Mouse (Mus musculus) gastrocnemius, adult 18-20 months (tissue): ENCODE data around the gene Cdc6. TPM values are rescaled to one million over a fixed set of nuclear protein-coding genes. Genes with fewer than 3 reads are reported as not detected.
"Not testable (repeated sequence)": the region's sequence is repeated elsewhere in the genome, so short reads cannot be mapped to it uniquely, and the experiment has no call there.

Experiments
- DNase-seq: peaks from one replicate; pipeline ENCODE4 v3.0.0; 2021; ENCODE audit warnings: low spot score
- total RNA-seq, 2 experiments: library from RNA; stranded (reverse); gene quantifications; 2 replicates each; pipeline ENCODE4 v1.2.3; 2021

The Cdc6 gene
- total RNA-seq, 2 experiments from 2014 or later = 0.09 to 0.26 TPM

DNA sequence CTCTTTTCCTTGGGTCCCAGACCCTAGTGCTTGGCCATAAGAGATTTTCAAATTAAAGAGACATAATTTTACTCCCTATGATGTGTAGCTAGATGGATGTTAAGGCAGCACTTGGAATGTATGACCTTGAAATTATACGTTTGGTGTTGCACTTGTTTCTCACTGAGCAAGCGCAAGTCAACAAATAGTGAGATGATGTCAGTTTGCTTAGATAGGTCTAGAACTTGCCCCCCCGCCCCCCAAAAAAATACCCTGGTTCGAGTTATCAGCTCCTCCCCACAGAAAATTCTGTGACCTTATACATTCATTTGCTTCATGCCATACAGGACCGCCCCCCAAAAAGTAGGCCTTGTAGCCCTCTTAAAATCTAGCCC lies 551 bp upstream of the Cdc6 start:
- no peak for DNase-seq

DNA sequence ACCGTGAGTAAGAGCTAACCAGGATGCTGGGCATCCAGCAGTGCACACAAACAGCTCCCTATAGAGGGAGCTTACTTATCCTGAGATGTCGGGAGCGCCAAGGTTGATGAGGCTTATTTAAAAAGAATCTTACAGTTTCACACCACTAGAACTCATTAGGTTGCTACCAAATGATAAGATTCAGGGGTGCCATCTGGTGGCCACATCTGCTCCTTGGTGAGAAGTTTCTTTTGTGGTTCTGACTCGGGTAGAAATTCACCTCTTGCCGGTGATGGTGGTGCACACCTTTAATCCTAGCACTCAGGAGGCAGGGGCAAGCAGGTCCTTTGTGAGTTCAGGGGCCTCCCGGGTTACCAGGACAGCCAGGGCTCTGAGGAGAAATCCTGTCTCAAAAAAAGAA lies 2.1 kb downstream of the Cdc6 start:
- peak; percentile 71 for DNase-seq

DNA sequence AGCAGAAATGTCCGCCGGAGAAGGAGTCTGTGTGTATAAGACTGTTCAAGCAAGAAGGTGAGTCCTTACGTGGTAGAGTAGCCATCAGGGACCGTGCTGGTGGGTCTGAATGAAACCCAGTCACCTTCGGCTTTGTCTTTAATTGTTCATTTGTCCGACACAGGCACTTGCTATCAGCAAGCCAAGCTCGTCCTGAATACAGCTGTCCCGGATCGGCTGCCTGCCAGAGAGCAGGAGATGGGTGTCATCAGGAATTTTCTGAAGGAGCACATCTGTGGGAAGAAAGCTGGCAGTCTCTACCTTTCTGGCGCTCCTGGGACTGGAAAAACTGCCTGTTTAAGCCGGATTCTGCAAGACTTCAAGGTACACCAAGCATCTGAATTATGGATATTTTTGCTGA lies 2.8 kb downstream of the Cdc6 start:
- no peak for DNase-seq

DNA sequence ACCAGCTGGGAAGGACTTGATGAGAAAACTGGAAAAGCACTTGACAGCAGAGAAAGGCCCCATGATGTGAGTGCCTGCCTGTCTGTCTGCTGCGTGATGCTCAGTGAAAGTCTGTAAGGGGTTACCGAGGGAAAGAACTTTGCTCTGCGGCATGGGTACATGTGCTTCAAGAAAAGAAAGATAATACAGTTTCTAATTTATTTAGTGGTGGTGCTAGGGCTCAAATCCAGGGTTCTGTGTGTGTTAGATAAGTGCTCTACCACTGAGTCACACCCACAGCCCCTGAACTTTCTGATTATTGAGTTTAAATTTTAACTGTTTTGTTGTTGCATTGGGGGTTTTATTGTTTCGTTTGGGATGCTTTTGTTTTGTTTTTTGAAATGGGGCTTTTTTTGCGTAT lies 3.9 kb downstream of the Cdc6 start:
- DNase-seq = no peak

DNA sequence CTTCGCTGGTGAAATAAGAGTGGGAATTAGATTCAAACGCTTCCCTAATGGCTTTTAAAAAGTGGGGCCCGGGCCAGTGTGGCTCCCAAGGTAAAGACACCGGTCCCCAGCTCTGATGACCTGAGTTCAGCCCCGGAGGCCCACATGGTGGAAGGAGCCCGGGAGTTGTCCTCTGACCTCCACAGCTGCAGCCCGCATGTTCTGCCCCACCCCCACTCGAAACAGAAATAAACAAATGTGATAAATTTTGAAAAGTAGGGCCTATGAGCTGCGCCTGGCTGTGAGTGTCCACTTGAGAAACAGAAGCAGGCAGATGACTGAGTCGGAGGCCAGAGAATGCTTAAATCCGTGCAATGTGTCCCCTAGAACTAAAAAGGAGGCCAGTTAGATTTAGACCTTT lies 6.6 kb downstream of the Cdc6 start:
- no peak for DNase-seq

DNA sequence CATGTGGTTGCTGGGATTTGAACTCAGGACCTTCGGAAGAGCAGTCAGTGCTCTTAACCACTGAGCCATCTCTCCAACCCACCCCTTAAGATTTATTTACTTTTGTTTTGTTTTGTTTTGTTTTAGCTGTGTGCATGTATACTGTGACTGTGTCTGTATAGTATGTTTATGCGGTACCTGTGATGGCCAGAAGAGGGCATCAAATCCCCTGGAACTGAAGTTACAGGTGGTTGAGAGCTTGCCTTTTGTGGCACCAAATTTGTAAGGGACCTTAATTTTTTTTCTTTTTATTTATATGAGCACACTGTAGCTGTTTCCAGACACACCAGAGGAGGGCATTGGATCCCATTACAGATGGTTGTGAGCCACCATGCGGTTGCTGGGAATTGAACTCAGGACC lies 8.8 kb downstream of the Cdc6 start:
- not testable (repeated sequence) for DNase-seq

DNA sequence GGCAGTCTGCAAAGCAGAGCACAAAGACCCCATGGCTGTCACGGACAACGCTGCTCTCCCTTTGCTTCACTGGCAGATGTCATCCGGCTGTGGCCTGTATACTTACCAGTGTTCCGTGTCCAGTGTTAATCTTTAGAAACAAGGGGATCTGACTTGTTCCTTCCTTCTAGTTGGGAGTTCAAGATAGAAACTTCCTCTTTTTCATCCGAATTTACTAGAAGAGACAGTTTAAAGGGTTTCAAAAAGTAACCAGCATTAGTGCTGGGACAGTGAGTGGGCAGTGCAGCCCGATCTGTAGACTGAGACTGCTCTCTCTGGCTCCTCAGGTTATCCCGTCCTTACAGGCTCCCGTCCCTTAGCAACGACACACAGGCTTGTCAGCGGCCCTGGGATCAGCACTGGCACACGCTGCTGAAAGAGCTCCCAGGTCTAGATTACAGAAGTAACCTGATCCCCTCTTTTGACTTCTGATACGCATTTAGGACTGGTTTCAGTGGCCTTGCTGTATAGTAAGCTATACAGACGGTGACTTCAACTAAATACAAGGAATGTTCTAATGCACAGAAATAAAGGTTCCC lies 9.9 kb downstream of the Cdc6 start:
- DNase-seq = no peak

DNA sequence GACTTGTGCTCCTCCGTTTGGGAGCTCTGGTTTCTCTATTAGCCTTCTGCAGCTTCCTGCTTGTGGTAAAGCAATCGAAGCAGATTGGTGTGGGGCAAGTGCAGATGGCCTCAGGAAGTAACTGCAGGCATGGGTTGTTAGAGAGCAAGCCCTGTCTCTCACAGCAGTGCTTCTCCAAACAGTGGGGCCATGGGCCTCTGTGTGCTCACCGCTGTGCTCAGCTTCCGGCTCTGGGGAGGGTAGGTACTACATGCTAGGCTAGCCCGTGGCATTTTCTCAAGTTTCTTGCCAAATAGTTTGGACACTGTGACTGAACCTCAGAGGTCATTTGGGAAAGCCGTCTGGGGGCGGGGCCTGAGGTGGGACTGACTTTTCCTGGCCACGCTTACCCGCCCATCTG lies 10.6 kb downstream of the Cdc6 start:
- peak; percentile 73 for DNase-seq

DNA sequence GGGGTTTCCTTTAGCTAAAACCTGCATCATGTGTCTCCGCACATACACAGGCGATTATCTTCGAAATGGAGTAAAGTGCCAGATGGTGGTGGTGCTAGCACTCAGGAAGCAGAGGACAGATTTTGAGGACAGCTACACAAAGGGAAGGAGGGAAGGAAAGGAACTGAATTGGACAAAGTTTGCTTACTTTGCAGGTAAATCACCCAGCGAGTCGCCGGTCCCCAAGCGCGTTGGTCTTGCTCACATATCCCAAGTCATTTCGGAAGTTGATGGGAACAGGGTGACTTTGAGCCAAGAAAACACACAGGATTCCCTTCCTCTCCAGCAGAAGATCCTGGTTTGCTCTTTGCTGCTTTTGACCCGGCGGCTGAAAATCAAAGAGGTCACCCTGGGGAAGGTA lies 11.4 kb downstream of the Cdc6 start:
- no peak for DNase-seq

DNA sequence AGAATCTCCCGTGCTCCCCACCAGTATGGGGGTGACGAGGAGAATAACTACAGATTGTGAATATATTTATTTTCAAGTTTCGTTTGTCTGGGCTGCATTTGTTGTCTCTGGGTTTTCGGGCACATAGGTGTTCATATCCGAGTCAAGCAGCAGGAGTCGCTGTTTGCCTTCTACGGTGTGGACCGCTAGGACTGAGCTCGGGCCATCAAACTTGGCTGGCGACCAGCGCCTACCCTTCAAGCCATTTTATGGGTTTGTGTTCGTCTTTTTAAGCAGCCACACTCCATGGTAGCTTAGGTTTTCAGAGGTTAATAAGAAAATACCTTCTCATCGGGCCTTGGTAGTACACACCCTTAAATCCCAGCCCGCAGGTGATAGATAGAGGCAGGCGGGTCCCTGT lies 14.2 kb downstream of the Cdc6 start:
- not testable (repeated sequence) for DNase-seq

DNA sequence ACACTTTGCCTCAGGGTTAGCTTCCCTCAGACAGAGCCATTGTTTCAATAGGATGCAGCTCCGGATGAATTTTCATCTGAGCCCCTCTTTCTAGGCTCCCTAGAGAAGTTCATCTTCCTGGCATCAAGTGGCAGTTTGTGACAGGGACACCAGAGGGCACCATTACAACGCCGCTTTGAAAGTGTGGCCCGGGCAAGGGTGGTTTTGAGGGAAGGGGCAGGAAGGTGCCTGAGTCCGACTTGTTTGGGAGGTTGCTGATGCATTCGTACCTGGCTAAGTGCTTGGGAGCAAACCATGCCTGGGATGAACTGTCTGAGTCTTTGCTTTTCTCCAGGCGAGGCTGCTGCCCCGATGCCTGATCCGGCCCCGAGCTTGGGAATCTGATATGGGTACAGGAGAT lies 14.7 kb downstream of the Cdc6 start:
- peak; percentile 70 for DNase-seq

DNA sequence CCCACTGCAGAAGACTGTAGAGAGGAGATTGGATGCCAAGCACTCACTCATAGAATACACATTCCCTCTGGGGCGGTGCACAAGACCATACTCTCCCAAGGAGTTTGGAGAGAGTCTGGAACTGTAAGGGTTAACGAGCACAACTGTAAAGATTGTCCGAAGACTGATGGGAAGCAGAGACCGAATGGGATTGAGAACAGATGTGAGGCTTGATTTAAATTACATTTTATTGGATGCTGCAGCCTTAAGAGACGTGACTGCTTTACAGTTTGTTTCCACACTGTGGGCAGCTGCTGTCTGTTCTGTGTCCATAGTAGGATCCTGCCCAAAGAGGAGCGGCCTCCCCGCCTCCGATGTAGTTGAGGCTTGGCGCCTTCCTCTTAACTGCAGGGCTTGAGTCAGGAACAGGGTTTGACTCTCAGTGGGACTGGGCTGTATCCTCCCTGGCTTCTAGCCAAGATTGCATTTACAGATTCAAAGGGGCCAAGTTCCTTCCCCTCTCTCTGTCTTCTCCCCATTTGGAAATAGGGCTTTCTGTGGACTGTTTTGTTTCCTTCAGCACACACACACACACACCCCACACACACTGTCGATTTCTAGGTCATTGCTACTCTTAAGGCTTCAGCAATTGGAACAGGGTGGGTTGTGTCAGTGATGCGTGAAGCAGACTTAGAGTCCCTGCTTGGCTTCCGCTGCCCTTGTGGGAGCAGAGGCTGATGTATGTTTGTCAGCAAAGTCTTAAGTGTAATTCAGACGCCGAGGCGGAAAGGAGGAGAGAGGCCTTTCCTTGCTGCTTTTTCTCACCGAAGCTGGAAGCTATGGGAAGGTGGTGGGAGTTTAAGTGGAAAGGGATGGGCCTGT lies 15.5 kb downstream of the Cdc6 start:
- DNase-seq = not testable (repeated sequence)

DNA sequence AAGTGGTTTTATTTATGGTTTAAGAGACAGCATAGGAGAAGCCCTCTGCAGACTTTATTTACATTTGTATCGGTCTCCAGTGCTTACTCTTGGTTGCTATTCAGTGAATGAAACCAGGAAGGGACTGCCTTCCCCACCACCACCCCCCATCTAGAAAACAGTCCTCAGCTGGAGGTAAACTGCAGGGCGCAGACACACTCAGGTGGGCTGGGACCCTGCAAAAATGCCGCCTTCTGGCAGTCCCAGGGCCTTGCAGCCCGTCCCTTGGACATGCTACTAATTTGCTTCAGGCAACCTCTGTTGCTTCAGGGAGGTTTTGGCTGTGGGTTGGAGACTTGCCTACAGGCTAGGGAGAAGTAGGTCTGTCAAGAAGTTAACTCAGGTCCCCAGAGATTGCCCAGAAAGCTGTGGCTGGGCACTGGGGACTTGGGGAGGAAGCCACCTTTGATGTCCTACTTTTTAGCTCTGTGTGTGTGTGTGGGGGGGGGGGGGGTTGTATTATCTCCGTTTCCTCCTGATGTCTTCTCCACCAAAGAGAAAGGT lies 17.1 kb downstream of the Cdc6 start:
- no peak for DNase-seq

DNA sequence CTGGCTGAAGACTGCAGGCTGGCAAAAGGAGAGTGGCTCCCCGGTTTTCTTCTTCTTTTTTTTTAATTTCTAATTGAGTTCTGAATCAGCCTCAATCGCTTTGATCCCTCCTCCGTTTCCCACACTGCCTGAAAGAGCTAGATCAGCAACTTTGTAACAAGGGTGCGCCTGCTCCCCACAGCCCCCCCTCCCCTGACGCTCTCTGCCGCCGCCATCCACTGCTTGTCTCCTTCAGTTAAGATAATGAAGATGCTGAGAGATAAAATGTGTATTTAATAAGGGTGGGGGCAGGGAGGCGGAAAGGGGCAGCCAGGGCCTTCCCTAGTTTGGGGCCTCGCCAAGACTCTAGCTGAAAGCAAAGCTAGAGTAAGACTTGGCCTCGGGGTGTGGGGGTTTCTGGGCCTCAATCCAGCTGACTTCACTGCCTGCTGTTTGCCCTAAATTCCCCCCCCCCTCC lies 17.7 kb downstream of the Cdc6 start:
- DNase-seq = no peak

DNA sequence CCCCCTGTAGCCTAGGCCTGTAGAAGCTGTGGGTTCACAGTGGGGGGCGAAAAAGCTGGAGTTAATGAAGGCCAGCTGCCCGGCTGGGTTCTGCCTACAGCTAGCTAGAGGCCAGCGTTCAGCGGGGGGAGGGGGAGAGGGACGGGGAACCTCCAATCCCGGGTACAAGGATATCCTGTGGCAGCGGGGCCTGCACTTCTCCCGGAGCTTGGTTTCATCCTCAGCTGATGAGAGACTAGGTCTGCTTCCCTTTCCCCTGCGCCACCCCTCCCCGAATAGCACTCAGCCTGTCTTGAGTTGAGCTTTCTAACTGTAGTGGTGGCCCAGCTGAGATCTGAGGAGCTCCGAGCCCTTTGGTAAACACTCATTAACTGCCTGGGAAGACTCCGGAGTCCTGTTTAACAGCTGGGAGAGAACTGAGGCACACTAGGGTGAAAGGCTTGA lies 18.3 kb downstream of the Cdc6 start:
- DNase-seq = no peak

DNA sequence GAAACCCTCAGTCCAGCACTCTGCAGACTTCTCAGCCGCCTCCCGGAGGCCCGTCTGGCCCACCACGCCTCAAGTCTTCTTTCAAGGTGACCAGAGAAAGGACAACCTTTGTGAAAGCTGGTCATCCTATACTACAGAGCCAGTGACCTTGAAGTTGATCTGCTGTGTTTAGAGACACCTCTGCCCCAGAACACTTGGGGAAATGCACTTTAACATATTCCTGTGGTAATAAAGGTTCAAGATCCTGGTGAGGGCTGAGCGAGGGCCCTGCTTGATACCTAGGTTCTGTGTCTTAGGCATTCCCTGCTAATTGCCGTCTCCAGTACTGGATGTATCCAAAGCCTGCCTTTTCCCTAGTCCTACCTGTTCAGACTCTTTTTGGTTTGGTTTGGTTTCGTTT lies 19.0 kb downstream of the Cdc6 start:
- no peak for DNase-seq

DNA sequence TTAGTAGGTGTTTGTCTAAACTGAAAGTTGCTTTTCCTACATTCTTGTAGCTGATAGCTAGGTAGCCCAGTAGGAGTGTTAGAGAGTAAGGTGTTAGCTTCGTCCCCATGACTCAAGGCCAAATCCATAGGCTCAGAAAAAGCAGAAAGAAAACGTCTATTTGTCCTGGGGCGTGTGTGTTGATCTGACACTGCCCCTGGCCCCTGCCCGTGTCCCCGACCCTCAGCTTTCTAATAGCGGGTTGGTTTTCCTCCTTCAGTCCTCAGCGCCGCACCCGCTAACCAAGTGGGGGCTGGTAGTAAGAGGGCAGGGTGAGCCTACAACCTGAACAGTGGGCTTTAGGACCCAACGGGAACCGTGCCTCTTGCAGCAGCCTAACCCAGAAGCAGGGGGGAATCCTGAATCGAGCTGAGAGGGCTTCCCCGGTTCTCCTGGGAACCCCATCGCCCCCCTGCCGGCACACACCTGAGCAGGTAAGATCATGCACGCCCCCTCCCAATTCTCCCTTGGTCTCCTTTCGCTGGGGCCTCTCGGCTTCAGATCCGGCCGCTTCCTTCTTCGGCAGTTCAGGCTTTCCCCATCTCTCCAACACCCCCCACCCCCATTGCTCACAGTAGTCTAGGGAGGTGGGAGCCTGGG lies 20.0 kb downstream of the Cdc6 start, which contains the start of gene Rara:
Gene Rara (plus strand): TSS at position 381 of the 639 bp plus-strand sequence.
- no peak for DNase-seq

DNA sequence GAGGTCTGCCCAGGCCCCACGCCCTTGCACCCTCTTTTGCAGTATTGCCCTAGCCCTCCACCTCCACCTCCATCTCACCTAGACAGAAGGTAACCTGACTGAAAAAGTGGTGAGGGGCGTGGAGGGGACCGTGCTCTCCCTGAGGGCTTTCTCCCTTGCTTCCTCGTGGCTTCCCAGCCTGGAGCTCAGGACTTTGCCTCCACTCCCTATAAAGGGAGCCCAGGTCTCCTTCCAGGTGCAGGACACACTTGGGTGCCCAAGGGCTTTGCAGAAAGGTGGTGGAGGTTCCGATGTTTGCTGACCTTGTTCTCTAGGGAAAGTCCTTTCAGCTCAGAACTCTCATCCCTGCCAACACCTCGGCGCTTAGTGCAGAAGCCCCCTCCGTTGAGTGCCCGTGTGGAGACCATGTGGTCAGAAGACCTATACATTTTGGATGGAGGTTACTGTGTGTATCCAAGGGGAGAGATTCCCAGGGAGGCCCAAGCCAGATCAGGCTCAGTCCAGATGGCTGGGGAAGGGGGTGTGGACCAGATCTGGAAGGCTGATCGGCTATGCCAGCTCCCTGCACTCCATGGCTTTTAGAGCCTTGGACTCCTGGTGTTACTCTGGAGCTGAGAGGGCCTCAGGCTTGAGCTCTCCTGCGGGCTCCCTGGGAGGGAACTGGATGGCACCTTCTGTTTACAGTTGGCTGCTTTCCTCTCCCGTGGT lies 20.7 kb downstream of the Cdc6 start:
- DNase-seq = no peak

DNA sequence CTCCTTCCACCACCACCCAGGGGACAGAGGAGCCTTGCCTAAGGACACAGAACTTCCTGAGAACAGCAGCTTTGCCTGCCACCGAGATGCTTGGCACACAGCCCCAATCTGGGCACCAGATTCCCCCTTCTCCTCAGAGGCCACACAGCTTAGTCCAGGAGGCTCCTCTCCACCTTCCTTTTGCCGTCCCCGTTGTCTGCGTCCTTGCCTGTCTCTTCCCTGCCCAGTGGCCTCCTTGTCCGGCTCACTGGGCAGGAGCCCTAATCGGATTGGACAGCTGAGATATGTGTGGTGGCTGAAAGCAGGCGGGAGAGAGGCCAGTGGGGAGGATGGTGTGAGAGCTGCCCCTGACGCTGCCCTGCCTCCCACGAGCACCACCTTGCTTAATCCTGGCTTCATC lies 21.9 kb downstream of the Cdc6 start:
- DNase-seq = no peak

DNA sequence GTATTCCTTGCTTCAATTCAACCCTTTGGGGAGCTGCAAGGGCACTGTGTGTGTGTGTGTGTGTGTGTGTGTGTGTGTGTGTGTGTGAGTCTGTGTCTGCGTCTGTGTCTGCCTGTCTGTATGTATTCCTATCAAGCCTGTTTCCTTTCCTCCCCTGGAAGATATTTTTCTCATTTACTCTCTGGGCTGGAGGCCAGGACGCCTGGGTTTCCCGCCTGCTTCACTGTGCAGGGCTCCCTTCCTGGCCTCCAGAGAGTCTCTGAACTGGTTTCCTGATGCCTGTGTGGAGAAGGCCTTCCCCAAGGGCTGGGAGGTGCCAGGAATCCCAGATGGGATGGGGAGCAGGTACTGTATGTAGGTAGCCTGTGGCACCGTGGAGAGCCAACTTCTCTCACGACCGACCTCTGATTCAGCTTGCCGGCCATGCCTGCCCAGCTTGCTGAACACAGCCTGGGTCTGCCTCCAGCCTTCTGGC lies 22.6 kb downstream of the Cdc6 start:
- DNase-seq = no peak

DNA sequence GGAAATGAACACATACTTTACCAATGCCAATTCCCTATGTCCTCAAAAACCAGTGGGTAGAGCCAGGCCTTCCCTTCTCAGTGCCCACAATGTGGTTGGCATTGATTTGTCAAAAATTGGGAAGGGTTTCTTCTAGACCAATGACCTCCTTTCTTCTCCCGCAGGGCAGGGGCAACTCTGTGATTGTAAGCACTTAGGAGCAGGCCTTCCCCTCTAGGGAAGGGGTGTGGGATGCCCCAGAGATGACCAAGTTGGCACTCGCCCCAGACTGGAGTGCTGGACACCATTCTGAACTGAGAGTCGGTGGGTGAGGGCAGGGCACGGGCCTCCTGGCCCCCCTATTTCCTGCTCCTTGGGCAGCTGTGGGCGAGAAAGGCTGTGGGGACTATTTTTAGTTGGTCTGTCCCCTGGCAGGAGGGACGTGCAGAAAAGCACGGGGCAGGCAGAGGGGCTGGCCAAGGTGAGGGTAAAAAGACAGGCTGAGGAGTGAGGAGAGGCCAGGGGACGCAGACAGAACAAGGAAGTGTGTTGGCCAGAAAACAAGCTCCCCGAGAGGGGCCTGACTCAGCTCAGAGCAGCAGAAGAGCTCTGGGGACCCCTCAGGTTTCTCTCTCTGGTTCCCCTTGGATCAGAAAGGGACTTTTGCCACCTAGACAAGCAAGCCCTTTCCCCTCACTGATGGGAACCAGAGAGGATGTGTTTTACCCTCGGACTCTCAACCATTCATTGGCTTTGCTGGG lies 23.3 kb downstream of the Cdc6 start:
- DNase-seq = peak; percentile 55
